Mouse (Mus musculus) olfactory bulb, adult 2 months (tissue): ENCODE measurements at regions not wholly inside any gene's neighbourhood (a gene's known extent, or its start where the extent isn't known, plus 50 kb on each side); places are given as distances from the start of the nearest gene placed in this dataset.

Source experiments
- CTCF ChIP-seq: fragments of 200-500 bp; IDR thresholded peaks from 2 replicates; pipeline ENCODE4 v1.5.1; 2012; ENCODE audit warnings: low read depth, mild to moderate bottlenecking, low read length, moderate library complexity; ENCODE audit not compliant: insufficient read depth
- POLR2A ChIP-seq: fragments of 200-500 bp; IDR thresholded peaks from 2 replicates; pipeline ENCODE4 v1.6.1; 2012; ENCODE audit warnings: mild to moderate bottlenecking, low read depth, low read length, moderate library complexity; ENCODE audit not compliant: insufficient read depth

DNA sequence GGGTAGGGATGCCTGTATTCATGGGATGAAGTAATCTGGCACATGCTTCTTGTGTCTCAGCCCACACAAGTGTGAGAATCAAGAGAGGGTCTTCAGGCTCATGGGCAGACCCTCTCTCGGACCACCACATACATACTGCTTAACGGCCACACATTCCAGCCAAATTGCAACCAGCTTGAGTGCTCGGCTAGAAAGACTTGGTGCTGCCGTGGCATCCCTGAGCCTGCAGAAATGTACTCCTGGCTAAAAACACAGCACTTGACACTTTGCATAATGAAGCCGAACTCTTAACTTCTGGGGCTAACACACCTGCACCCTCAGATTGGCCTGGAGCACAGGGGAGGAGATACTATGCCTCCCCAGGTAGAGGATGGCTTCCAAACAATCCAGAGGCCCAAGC, 461.6 kb upstream of the 3110018I06Rik start:
- TF ChIP-seq CTCF (no peak), POLR2A (no peak)
